Mouse (Mus musculus): ENCODE results near the gene Lrrc10. TPM values are rescaled to one million over a fixed set of nuclear protein-coding genes. Genes with fewer than 3 reads are reported as not detected.
"Not testable (repeated sequence)": the region's sequence is repeated elsewhere in the genome, so short reads cannot be mapped to it uniquely, and the experiment has no call there.

Lrrc10 gene
- 100 to 1,000 TPM; 156 to 283 TPM for total RNA-seq (2021)

- intact Hi-C loops (cut with DNase I) = no loop called here
- DNase-seq = peak; percentile 61 to 76
Measured at GRCm38 (mm10) chr10:117045175-117046056, at the start of gene Lrrc10. Lrrc10 (plus strand) TSS chr10:117045341.

GRCm38 (mm10) chr10:116995584-116996235, 49.4 kb upstream of the Lrrc10 start:
- intact Hi-C loops (cut with DNase I) = no loop called here
- no peak for DNase-seq

GRCm38 (mm10) chr10:116996236-116996600, 48.9 kb upstream of the Lrrc10 start:
- DNase-seq = peak; percentile 83 to 88
- intact Hi-C loops (cut with DNase I) = no loop called here

- intact Hi-C loops (cut with DNase I) = no loop called here
- no peak for DNase-seq
Measured at GRCm38 (mm10) chr10:116998716-116999455, 46.3 kb upstream of the Lrrc10 start.

GRCm38 (mm10) chr10:117000975-117001374, 44.2 kb upstream of the Lrrc10 start:
- DNase-seq = no peak

GRCm38 (mm10) chr10:117004695-117005094, 40.4 kb upstream of the Lrrc10 start:
- DNase-seq = no peak
- intact Hi-C loops (cut with DNase I) = no loop called here

More at GRCm38 (mm10) chr10:117000975-117001374, 44.2 kb upstream of the Lrrc10 start:
- intact Hi-C loops (cut with DNase I) = no loop called here

GRCm38 (mm10) chr10:117005707-117006464, 39.3 kb upstream of the Lrrc10 start:
- intact Hi-C loops (cut with DNase I) = no loop called here
- no peak for DNase-seq

GRCm38 (mm10) chr10:117009691-117010090, 35.5 kb upstream of the Lrrc10 start:
- no peak for DNase-seq
- intact Hi-C loops (cut with DNase I) = no loop called here

- intact Hi-C loops (cut with DNase I) = no loop called here
- DNase-seq = no peak
Measured at GRCm38 (mm10) chr10:117011047-117011446, 34.1 kb upstream of the Lrrc10 start.

GRCm38 (mm10) chr10:117013689-117014390, 31.3 kb upstream of the Lrrc10 start:
- DNase-seq = peak; percentile 39 to 40
- intact Hi-C loops (cut with DNase I) = no loop called here

- intact Hi-C loops (cut with DNase I) = no loop called here
- DNase-seq = no peak
Measured at GRCm38 (mm10) chr10:117014565-117014964, 30.6 kb upstream of the Lrrc10 start.

GRCm38 (mm10) chr10:117018281-117018840, 26.8 kb upstream of the Lrrc10 start:
- intact Hi-C loops (cut with DNase I) = no loop called here
- peak; percentile 56 to 62 for DNase-seq

- intact Hi-C loops (cut with DNase I) = no loop called here
- DNase-seq = no peak
Measured at GRCm38 (mm10) chr10:117021020-117021754, 24.0 kb upstream of the Lrrc10 start.

GRCm38 (mm10) chr10:117023693-117024092, 21.4 kb upstream of the Lrrc10 start:
- intact Hi-C loops (cut with DNase I) = no loop called here
- peak in 1 of 2 experiments; percentile 32 for DNase-seq

GRCm38 (mm10) chr10:117025776-117026175, 19.4 kb upstream of the Lrrc10 start:
- intact Hi-C loops (cut with DNase I); DNase-seq: not testable (repeated sequence)

- no peak for DNase-seq
- intact Hi-C loops (cut with DNase I) = no loop called here
Measured at GRCm38 (mm10) chr10:117026176-117026575, 19.0 kb upstream of the Lrrc10 start.

GRCm38 (mm10) chr10:117031160-117031559, 14.0 kb upstream of the Lrrc10 start:
- intact Hi-C loops (cut with DNase I) = loop anchor here (10.0 kb wide), 1 partner anchor 86 kb away; no protein-coding TSS in a partner anchor

GRCm38 (mm10) chr10:117033785-117034184, 11.4 kb upstream of the Lrrc10 start:
- intact Hi-C loops (cut with DNase I) = loop anchor here (2.0 to 10.0 kb wide), 2 partner anchors 53 to 89 kb away; no protein-coding TSS in a partner anchor
- peak; percentile 86 to 92 for DNase-seq

More at GRCm38 (mm10) chr10:117031160-117031559, 14.0 kb upstream of the Lrrc10 start:
- DNase-seq = no peak
